Mouse (Mus musculus) stomach, embryonic 16.5 days (tissue): ENCODE results near the gene Efhd1. TPM values are rescaled to one million over a fixed set of nuclear protein-coding genes. Genes with fewer than 3 reads are reported as not detected.

Experiments used
- ATAC-seq: fragments of 200-750 bp; cut with Nextera tagmentation; 2 replicates; pipeline ENCODE4 v1.8.0; 2017; ENCODE audit warnings: moderate number of reproducible peaks, moderate TSS enrichment; ENCODE audit not compliant: insufficient read depth, low FRiP score
- H3K27ac ChIP-seq: fragments of 300-500 bp; sonication (generic); 2 replicates; pipeline ENCODE4 v1.5.1; 2014; ENCODE audit warnings: low read length
- H3K27me3 ChIP-seq: fragments of 300-500 bp; sonication (generic); 2 replicates; pipeline ENCODE4 v1.6.1; 2014; ENCODE audit warnings: low read length, control low read depth, mixed read lengths; ENCODE audit not compliant: control insufficient read depth, insufficient read depth
- H3K36me3 ChIP-seq: fragments of 300-500 bp; sonication (generic); 2 replicates; pipeline ENCODE4 v1.6.1; 2014; ENCODE audit warnings: low read length; ENCODE audit not compliant: control insufficient read depth, insufficient read depth
- H3K4me1 ChIP-seq: fragments of 300-500 bp; sonication (generic); 2 replicates; pipeline ENCODE4 v1.6.1; 2014; ENCODE audit warnings: low read length, control low read depth, mixed read lengths; ENCODE audit not compliant: control insufficient read depth, insufficient read depth
- H3K4me2 ChIP-seq: fragments of 300-500 bp; sonication (generic); 2 replicates; pipeline ENCODE4 v1.6.1; 2014; ENCODE audit warnings: low read depth, low read length, mixed read lengths
- H3K4me3 ChIP-seq: fragments of 300-500 bp; sonication (generic); replicated peaks from 2 replicates; pipeline ENCODE4 v1.5.1; 2014; ENCODE audit warnings: mild to moderate bottlenecking, low read length
- H3K9ac ChIP-seq: fragments of 300-500 bp; sonication (generic); 2 replicates; pipeline ENCODE4 v1.6.1; 2014; ENCODE audit warnings: low read length
- H3K9me3 ChIP-seq: fragments of 300-500 bp; sonication (generic); replicated peaks from 2 replicates; pipeline ENCODE4 v1.6.1; 2016; ENCODE audit warnings: low read length, control low read depth; ENCODE audit not compliant: control insufficient read depth
- WGBS: fragments of 180-500 bp; shearing (Covaris S2); extraction: QIAGEN DNeasy Blood & Tissue Kit; methylation state at CpG from one replicate; pipeline ENCODE4 v1.1.7; 2014; 5-methylcytosine and 5-hydroxymethylcytosine counted together
- polyA plus RNA-seq: library from polyadenylated mRNA; unstranded; fragments of >200 nt; fragmentation: Nextera tagmentation; extraction: Ambion mirVana; gene quantifications from 2 replicates; pipeline ENCODE4 v1.2.1, GENCODE M21; 2015

Efhd1 gene
- polyA plus RNA-seq, 1 experiment from 2014 or later = 0.46 TPM

DNA sequence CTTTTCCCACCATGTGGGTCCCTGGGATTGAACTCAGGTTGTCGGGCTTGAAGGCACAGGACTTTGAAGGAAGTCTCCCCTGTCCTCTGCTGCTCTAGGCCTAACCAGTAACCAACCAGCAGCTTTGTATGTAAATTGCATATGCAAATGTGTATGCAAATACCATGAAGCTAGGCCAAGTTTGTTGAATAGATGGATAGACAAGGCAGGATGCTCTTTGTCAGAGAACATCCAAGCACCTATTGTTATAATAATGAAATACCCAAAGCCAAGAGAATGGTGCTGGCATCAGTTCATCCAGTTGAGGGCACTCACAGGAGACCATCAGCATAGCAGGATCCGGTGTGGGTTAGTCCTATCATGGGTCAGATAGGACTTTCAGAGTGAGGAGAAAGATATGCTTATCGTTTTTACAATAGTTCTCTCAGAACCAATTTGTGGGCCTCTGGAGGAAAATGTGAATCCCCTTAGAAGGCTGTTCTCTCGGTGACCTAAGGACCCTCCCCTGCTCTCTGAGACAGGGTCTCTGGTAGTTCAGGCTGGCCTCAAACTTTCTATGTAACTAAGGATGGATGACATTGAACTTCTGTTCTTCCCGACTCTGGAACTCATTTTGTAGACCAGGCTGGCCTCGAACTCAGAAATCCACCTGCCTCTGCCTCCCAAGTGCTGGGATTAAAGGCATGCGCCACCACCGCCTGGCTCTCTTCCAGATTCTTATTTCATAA is 49.8 kb downstream of the Efhd1 start:
- Histone ChIP-seq H3K36me3 (no peaks in the 10 kb centered on the region), H3K4me3 (no peak overlapping the region), H3K4me2 (no peak overlapping the region), H3K9me3 (no peaks in the 10 kb centered on the region), H3K27me3 (no peaks in the 10 kb centered on the region), H3K4me1 (no peaks in the 10 kb centered on the region), H3K27ac (no peak overlapping the region), H3K9ac (no peak overlapping the region)
- WGBS = 84% methylated on average over 8 of the region's 8 CpGs
- no peak for ATAC-seq

DNA sequence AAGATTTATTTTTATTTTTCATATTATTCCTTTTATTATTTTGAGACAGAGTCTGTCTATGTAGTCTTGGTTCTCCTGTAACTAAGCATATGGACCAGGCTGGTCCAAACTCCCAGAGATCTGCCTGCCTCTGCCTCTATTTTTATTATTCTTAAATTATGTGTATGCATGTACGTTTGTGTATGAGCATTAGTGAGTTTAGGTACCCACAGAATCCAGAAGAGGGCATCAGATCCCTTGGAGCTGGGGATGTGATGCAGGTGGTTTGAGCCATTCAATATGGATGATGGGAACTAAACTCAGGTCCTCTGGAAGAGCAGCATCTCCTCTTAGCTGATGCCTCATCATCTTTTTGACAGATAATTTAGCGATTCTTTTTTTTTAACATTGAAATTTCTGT is 51.3 kb downstream of the Efhd1 start:
- 90% methylated on average over 2 of the region's 2 CpGs for WGBS
- Histone ChIP-seq H3K9me3 (peaks cover 6% of the 10 kb centered on the region), H3K27ac (no peak overlapping the region), H3K36me3 (no peaks in the 10 kb centered on the region), H3K4me1 (no peaks in the 10 kb centered on the region), H3K9ac (no peak overlapping the region), H3K4me2 (no peak overlapping the region), H3K27me3 (no peaks in the 10 kb centered on the region), H3K4me3 (no peak overlapping the region)
- no peak for ATAC-seq

DNA sequence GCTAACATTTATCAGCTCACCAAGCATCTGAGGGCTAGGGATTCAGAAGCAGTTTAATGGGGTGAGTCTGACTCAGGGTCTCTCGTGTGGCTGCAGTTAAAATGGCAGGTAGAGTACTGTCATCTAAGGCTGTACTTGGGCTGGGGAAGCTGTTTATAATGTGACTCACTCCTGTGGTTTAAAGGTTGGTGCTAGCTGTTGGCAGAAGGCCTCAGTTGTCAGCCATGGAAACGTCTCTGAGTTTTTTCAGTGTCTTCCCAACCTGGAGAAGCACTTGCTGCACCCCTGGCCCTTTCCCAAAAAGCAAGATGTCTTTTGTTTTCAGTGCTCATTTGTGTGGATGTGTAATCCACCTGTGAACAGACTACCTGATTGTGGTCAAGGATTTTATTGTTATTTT is 51.7 kb downstream of the Efhd1 start:
- Histone ChIP-seq H3K27me3 (no peaks in the 10 kb centered on the region), H3K27ac (no peak overlapping the region), H3K4me2 (no peak overlapping the region), H3K9me3 (peaks cover 8% of the 10 kb centered on the region), H3K9ac (no peak overlapping the region), H3K4me1 (no peaks in the 10 kb centered on the region), H3K4me3 (no peak overlapping the region), H3K36me3 (no peaks in the 10 kb centered on the region)
- WGBS = 49% methylated on average over 2 of the region's 2 CpGs
- no peak for ATAC-seq

DNA sequence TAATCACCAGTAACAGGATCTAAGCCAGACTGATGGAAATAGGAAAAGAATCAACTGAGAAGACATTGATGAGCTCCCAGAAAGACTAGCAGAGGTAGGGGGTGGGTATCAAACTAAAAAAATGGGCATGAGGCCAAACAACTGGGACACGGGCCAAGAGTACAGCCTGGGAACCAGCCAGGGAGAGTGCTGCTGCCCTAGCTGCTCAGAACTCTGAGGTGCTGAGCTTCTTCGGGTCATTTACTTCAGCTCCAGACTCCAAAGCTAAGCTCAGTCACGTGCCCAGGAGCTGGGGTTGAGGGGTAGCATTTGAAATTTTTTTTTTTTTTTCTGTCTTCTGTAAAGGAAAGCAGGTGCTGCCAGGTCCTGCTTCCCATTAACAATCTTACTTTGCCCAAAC is 52.5 kb downstream of the Efhd1 start:
- WGBS = 34% methylated on average over 3 of the region's 3 CpGs
- ATAC-seq = peak; percentile 56; the same call in 1 of the 2 replicates
- no peak overlapping the region for H3K27ac ChIP-seq

DNA sequence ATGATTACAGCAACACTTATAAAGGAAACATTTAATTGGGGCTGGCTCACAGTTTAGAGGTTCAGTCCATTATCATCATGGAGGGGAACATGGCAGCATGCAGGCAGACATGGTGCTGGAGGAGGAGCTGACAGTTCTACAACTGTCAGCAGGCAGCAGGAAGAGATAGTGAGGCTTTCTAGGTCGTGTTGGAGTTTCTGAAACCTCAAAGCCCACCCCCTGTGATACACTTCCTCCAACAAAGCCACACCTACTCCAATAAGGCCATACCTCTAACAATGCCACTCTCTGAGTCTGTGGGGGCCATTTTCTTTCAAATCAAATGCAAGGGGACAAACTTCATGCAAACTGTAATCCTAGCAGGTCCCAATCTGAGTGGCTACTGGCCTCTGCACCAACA is 56.9 kb downstream of the Efhd1 start:
- H3K4me3 ChIP-seq = no peak overlapping the region
- no peaks in the 10 kb centered on the region for H3K4me1 ChIP-seq
- H3K9me3 ChIP-seq = peaks cover 14% of the 10 kb centered on the region
- H3K27me3 ChIP-seq = no peaks in the 10 kb centered on the region
- no peaks in the 10 kb centered on the region for H3K36me3 ChIP-seq
- WGBS = 0% methylated on average over 1 of the region's 1 CpGs
- no peak for ATAC-seq
- H3K9ac ChIP-seq = no peak overlapping the region
- H3K27ac ChIP-seq = no peak overlapping the region
- H3K4me2 ChIP-seq = no peak overlapping the region

More for the DNA sequence above, 52.5 kb downstream of the Efhd1 start:
- no peak overlapping the region for H3K4me2 ChIP-seq
- H3K27me3 ChIP-seq = no peaks in the 10 kb centered on the region
- H3K4me3 ChIP-seq = no peak overlapping the region
- H3K4me1 ChIP-seq = no peaks in the 10 kb centered on the region
- no peak overlapping the region for H3K9ac ChIP-seq
- peaks cover 14% of the 10 kb centered on the region for H3K9me3 ChIP-seq
- H3K36me3 ChIP-seq = no peaks in the 10 kb centered on the region

DNA sequence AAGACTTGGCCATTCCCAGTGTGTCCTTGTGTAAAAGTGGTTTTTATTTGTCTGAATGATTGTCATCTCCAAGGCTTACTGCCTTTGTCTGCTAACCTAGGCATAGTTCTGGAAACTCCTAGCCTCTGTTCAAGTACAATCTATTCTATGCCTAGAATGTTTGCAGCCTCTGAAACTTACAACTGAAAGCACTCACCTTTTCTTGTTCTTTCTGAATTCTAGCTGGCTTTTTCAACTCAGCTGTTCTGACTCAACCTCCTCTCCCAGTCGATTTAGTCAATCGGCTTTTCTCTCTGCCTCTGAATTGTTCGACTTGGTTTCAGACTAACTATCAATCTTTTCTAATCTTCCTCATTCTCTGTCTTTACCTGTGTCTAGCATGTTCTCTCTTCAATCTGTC is 58.6 kb downstream of the Efhd1 start:
- H3K36me3 ChIP-seq = no peaks in the 10 kb centered on the region
- H3K9ac ChIP-seq = no peak overlapping the region
- no peak for ATAC-seq
- WGBS = 92% methylated on average over 3 of the region's 3 CpGs
- H3K27ac ChIP-seq = no peak overlapping the region
- H3K4me1 ChIP-seq = no peaks in the 10 kb centered on the region; the same call in 1 of the 2 replicates
- no peak overlapping the region for H3K4me2 ChIP-seq
- peaks cover 14% of the 10 kb centered on the region for H3K9me3 ChIP-seq
- H3K27me3 ChIP-seq = no peaks in the 10 kb centered on the region
- no peak overlapping the region for H3K4me3 ChIP-seq

DNA sequence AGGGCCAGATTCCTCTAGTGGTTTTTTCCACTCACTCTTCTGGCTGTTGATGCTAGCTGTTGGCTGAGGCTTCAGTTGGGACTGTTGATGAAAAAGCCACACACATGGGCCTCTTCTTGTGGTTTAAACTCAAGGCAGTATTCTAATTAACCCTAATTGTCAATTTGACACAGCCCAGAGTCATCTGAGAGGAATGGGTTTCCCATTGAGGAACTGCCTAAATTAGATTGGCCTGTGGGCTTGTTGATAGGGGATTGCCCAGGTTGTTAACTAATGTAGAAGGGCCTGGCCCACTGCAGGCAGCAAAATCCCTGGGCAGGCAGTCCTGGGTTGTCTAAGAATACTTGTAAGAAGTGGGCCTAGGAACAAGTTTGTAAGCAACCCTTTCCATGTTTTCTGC is 60.5 kb downstream of the Efhd1 start:
- no peak for ATAC-seq
- Histone ChIP-seq H3K27me3 (no peaks in the 10 kb centered on the region), H3K4me2 (no peak overlapping the region), H3K9ac (no peak overlapping the region), H3K27ac (no peak overlapping the region), H3K4me1 (peaks cover 5% of the 10 kb centered on the region; the same call in 1 of the 2 replicates), H3K4me3 (no peak overlapping the region), H3K9me3 (peaks cover 14% of the 10 kb centered on the region), H3K36me3 (no peaks in the 10 kb centered on the region)

DNA sequence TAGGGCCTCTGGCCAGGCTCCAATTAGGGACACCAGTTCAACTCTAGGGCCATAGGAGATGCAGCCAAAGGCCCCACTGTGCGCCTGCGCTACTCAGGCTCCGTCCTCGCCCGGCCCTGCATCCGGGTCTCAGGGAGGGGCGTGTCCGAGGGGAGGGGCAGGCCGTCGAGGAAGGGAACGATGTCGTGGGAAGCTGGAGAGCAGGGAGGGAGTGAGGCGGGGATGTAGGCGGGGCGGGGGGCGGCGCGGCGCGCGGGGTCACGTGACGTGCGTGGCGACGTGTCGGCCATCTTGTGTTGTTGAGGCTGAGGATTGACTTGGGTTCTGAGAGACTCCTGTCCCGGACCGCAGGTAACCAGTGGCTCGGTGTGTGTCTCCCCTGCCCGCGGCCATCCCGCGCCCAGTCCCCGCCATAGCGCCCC is 62.6 kb downstream of the Efhd1 start, which contains the start of gene Gigyf2:
Gigyf2 (plus strand) TSS at position 257 of the 422 bp plus-strand sequence.
- Histone ChIP-seq H3K36me3 (no peaks in the 10 kb centered on the region; the same call in 1 of the 2 replicates), H3K9me3 (no peaks in the 10 kb centered on the region), H3K4me2 (peak within 1 kb of the TSS; percentile 56), H3K9ac (peak within 1 kb of the TSS; percentile 99), H3K4me1 (peaks cover 5% of the 10 kb centered on the region; the same call in 1 of the 2 replicates), H3K27me3 (no peaks in the 10 kb centered on the region), H3K27ac (peak within 1 kb of the TSS; percentile 93), H3K4me3 (peak within 1 kb of the TSS; percentile 98)
- ATAC-seq = peak; percentile 99
- under 1% methylated on average over 36 of the region's 36 CpGs for WGBS

DNA sequence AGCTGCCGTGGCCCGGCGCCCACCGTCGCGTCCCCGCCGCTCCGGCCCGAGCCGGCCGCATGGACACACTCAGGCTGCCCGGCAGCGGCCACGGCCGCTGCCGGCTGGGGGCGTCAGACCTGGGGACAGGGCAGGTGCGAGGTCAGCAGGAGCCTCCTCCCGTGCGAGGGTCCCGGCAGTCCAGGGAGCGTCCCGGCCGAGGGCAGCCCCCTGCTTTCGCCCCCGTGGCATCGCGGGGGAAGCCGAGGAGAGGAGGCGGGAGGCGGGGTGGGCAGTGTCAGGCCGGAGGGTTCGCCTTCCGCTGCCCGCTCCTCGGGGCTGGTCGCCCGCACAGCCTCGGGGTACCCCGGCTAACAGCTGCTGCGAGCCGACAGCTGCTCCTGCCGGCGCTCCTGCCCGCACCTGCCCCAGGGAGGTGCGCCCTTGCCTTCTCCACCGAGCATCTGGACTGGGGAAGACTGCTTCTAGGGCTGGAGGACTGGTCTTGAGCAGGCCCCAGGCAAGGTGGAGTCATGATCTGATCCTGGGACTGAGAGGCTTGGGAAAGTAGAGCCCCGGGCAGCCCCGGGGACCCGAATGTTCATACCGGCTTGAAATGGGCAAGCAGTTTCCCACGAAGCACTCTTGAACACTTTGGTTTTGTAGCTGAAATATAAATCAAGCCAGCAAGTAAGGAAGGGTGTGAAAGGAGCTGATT is 63.1 kb downstream of the Efhd1 start:
- no peaks in the 10 kb centered on the region; the same call in 1 of the 2 replicates for H3K36me3 ChIP-seq
- peaks cover 5% of the 10 kb centered on the region; the same call in 1 of the 2 replicates for H3K4me1 ChIP-seq
- 0% methylated on average over 53 of the region's 53 CpGs for WGBS
- H3K9me3 ChIP-seq = no peaks in the 10 kb centered on the region
- H3K4me2 ChIP-seq = peak overlapping the region; percentile 56
- H3K27me3 ChIP-seq = no peaks in the 10 kb centered on the region
- peak overlapping the region; percentile 93 for H3K27ac ChIP-seq
- peak overlapping the region; percentile 98 for H3K4me3 ChIP-seq
- H3K9ac ChIP-seq = peak overlapping the region; percentile 99
- peak; percentile 83 for ATAC-seq
